Mouse (Mus musculus) forebrain, embryonic 14.5 days (tissue): Measurements from ENCODE around the gene Adcyap1r1. TPM values are rescaled to one million over a fixed set of nuclear protein-coding genes. Genes with fewer than 3 reads are reported as not detected.

Experiments used
- ATAC-seq: fragments of 200-750 bp; cut with Nextera tagmentation; 2 replicates; pipeline ENCODE4 v1.8.0; 2017; ENCODE audit warnings: mild to moderate bottlenecking, moderate library complexity
- DNase-seq: peaks from one replicate; pipeline ENCODE4 v3.0.0-alpha.2; 2015; ENCODE audit warnings: low spot score
- H3K27ac ChIP-seq: fragments of 300-500 bp; sonication (generic); 2 replicates; pipeline ENCODE4 v1.5.1; 2014; ENCODE audit warnings: low read depth, mild to moderate bottlenecking, control low read depth, low read length, moderate library complexity
- H3K27me3 ChIP-seq: fragments of 300-500 bp; sonication (generic); replicated peaks from 2 replicates; pipeline ENCODE4 v1.6.1; 2014; ENCODE audit warnings: low read length, control low read depth, mixed read lengths; ENCODE audit not compliant: control insufficient read depth, insufficient read depth
- H3K36me3 ChIP-seq: fragments of 300-500 bp; sonication (generic); 2 replicates; pipeline ENCODE4 v1.6.1; 2014; ENCODE audit warnings: low read length, control low read depth; ENCODE audit not compliant: control insufficient read depth, insufficient read depth
- H3K4me1 ChIP-seq: fragments of 300-500 bp; sonication (generic); 2 replicates; pipeline ENCODE4 v1.6.1; 2014; ENCODE audit warnings: antibody characterized with exemption, low read length, control low read depth; ENCODE audit not compliant: control insufficient read depth, insufficient read depth
- H3K4me2 ChIP-seq: fragments of 300-500 bp; sonication (generic); 2 replicates; pipeline ENCODE4 v1.6.1; 2014; ENCODE audit warnings: mild to moderate bottlenecking, control low read depth, low read length
- H3K4me3 ChIP-seq: fragments of 300-500 bp; sonication (generic); 2 replicates; pipeline ENCODE4 v1.5.1; 2014; ENCODE audit warnings: low read depth, low read length, control low read depth
- H3K9ac ChIP-seq: fragments of 300-500 bp; sonication (generic); 2 replicates; pipeline ENCODE4 v1.6.1; 2014; ENCODE audit warnings: mild to moderate bottlenecking, low read length, control low read depth, moderate library complexity
- H3K9me3 ChIP-seq: fragments of 300-500 bp; sonication (generic); replicated peaks from 2 replicates; pipeline ENCODE4 v1.6.1; 2016; ENCODE audit warnings: low read length, control low read depth, mixed read lengths; ENCODE audit not compliant: control insufficient read depth
- WGBS: fragments of 180-500 bp; shearing (Covaris S2); extraction: QIAGEN DNeasy Blood & Tissue Kit; methylation state at CpG from one replicate; pipeline ENCODE4 v1.1.7; 2014; 5-methylcytosine and 5-hydroxymethylcytosine counted together
- polyA plus RNA-seq: library from polyadenylated mRNA; unstranded; fragments of >200 nt; fragmentation: Nextera tagmentation; extraction: Ambion mirVana; gene quantifications from 2 replicates; pipeline ENCODE4 v1.2.1, GENCODE M21; 2014

Gene Adcyap1r1
- polyA plus RNA-seq, 1 experiment from 2014 or later: 25.8 TPM

DNA sequence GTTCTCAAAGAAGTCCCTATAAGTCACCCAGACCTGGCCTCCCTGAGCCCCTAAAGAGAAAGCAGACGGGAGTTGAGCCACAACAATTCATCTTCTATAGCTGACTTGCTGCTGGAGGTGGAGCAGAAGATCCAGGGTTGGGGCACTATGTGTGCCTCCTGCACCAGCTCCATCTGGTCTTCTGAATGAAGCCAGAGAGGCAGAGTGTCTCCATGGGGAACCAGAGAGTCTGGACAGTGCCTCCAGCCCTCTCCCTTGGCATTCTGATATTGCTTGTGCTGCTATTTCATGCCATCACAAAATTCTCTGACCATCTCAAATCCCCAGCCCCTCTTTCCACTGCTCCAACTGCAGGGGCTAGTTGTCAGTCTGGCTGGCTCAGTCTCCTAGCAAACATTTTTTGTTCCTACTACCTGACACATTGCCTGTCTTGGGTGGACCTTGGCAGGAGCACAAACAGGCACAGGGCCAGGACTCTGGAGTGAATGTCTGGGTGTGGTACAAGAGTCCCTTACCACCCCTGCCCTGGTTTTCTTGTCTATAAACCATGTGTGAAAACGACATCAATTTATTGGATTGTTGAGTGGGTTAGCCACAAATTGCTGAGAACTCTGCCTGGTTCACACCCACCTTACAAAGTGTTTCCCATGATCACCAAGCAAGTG, 32.9 kb upstream of the Adcyap1r1 start:
- 59% methylated on average over 2 of the region's 2 CpGs for WGBS
- Histone ChIP-seq H3K4me3 (no peak overlapping the region), H3K27me3 (no peaks in the 10 kb centered on the region), H3K9ac (no peak overlapping the region), H3K4me1 (peaks cover 18% of the 10 kb centered on the region), H3K4me2 (no peak overlapping the region), H3K27ac (no peak overlapping the region), H3K36me3 (no peaks in the 10 kb centered on the region), H3K9me3 (no peaks in the 10 kb centered on the region)
- DNase-seq (no peak), ATAC-seq (no peak)

DNA sequence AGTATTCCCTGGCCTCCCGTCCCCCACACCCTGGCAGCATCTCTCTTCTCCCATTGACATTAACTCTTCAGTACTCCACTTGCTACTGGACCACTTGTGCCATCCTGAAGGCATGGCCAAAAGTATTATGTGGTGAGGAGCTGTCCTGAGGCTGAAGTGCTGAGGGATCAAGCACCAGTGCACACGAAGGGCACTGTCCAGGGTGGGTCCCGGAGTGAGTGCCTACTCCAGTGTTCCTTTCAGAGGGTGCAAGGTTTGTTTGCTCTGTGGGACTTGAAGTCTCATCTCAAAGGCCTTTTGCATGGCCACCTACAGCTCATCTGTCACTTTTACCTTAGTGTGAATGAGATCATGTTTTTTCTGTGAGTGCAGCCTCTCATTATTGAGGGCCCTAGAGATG, 31.4 kb upstream of the Adcyap1r1 start:
- Histone ChIP-seq H3K27ac (peak overlapping the region; percentile 15; the same call in 1 of the 2 replicates), H3K4me2 (no peak overlapping the region), H3K9ac (no peak overlapping the region), H3K4me1 (peaks cover 18% of the 10 kb centered on the region), H3K36me3 (no peaks in the 10 kb centered on the region), H3K9me3 (no peaks in the 10 kb centered on the region), H3K4me3 (no peak overlapping the region), H3K27me3 (no peaks in the 10 kb centered on the region)
- ATAC-seq (peak; percentile 2; the same call in 1 of the 2 replicates), DNase-seq (no peak)
- 77% methylated on average over 3 of the region's 3 CpGs for WGBS

GRCm38 (mm10) chr6:55420869-55421361, 30.9 kb upstream of the Adcyap1r1 start:
- no peaks in the 10 kb centered on the region for H3K36me3 ChIP-seq
- 0% methylated on average over 1 of the region's 1 CpGs for WGBS
- no peak overlapping the region for H3K4me2 ChIP-seq
- ATAC-seq (peak; percentile 83), DNase-seq (peak; percentile 86)
- no peaks in the 10 kb centered on the region for H3K9me3 ChIP-seq
- no peak overlapping the region for H3K4me3 ChIP-seq
- peaks cover 18% of the 10 kb centered on the region for H3K4me1 ChIP-seq
- H3K27me3 ChIP-seq: no peaks in the 10 kb centered on the region
- H3K27ac ChIP-seq: peak overlapping the region; percentile 15; the same call in 1 of the 2 replicates
- no peak overlapping the region for H3K9ac ChIP-seq

DNA sequence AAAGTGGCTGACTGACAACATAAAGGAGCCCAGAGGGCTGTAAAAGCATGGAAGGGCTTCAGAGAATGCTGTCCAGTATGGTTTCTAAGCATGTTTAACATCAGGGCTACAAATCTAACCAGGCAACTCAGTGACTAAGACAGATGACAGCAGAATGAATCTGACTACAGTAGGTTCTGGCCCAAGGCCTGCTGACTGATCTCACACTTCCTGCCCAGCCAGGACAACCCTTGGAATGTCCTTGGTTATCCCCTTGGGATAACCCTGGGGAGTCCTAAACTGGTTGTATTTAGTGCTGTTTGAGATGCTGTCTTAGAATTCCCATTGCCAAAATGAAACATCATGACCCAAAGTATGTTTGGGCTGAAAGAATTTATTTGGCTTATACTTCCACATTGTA, 19.7 kb upstream of the Adcyap1r1 start:
- Histone ChIP-seq H3K36me3 (no peaks in the 10 kb centered on the region), H3K4me2 (no peak overlapping the region), H3K9me3 (no peaks in the 10 kb centered on the region), H3K27ac (no peak overlapping the region), H3K4me1 (peaks cover 27% of the 10 kb centered on the region), H3K4me3 (no peak overlapping the region), H3K27me3 (no peaks in the 10 kb centered on the region), H3K9ac (no peak overlapping the region)
- DNase-seq (no peak), ATAC-seq (no peak)

- ATAC-seq (peak; percentile 92), DNase-seq (peak; percentile 85)
- WGBS: 12% methylated on average over 3 of the region's 3 CpGs
- Histone ChIP-seq H3K4me2 (no peak overlapping the region), H3K9me3 (no peaks in the 10 kb centered on the region), H3K9ac (peak overlapping the region; percentile 18; the same call in 1 of the 2 replicates), H3K36me3 (no peaks in the 10 kb centered on the region), H3K4me3 (no peak overlapping the region), H3K4me1 (peaks cover 27% of the 10 kb centered on the region), H3K27ac (peak overlapping the region; percentile 70), H3K27me3 (no peaks in the 10 kb centered on the region)
These were observed 17.4 kb upstream of the Adcyap1r1 start for GRCm38 (mm10) chr6:55434360-55434759.

- H3K4me1 ChIP-seq: peaks cover 27% of the 10 kb centered on the region
- DNase-seq (peak; percentile 82), ATAC-seq (peak; percentile 83)
- H3K27ac ChIP-seq: peak overlapping the region; percentile 70
- 38% methylated on average over 8 of the region's 8 CpGs for WGBS
- no peak overlapping the region for H3K9ac ChIP-seq
- no peaks in the 10 kb centered on the region for H3K9me3 ChIP-seq
- H3K36me3 ChIP-seq: no peaks in the 10 kb centered on the region
- no peak overlapping the region for H3K4me3 ChIP-seq
- no peaks in the 10 kb centered on the region for H3K27me3 ChIP-seq
- H3K4me2 ChIP-seq: no peak overlapping the region
These were observed 16.3 kb upstream of the Adcyap1r1 start for GRCm38 (mm10) chr6:55435266-55436159.

GRCm38 (mm10) chr6:55437919-55438318, 13.9 kb upstream of the Adcyap1r1 start:
- H3K4me3 ChIP-seq: no peak overlapping the region
- H3K36me3 ChIP-seq: no peaks in the 10 kb centered on the region
- no peak overlapping the region for H3K27ac ChIP-seq
- no peak for ATAC-seq
- WGBS: 56% methylated on average over 3 of the region's 3 CpGs
- H3K9ac ChIP-seq: no peak overlapping the region
- H3K27me3 ChIP-seq: no peaks in the 10 kb centered on the region
- H3K4me1 ChIP-seq: peaks cover 27% of the 10 kb centered on the region
- no peak overlapping the region for H3K4me2 ChIP-seq
- H3K9me3 ChIP-seq: no peaks in the 10 kb centered on the region
- DNase-seq: no peak

DNA sequence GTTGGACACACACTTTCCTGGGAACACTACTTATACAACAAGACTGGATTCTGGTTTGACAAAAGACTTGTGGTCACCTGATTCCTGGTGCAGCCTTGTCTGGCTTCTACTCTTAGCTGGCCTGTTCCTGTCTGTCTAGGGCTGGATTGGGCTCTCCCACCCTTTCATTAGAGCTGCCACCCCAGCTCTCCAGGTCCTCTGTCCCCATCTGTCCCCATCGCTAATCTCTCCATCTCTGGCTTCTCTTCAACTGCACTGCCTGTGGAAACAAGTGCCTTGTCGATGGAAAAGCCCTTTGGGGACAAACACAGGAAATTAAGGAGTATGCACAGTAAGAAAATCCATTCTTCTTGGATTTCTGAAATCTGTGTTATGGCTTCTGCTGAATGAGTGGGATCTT, 12.9 kb upstream of the Adcyap1r1 start:
- no peaks in the 10 kb centered on the region for H3K27me3 ChIP-seq
- ATAC-seq (no peak), DNase-seq (no peak)
- H3K4me1 ChIP-seq: peaks cover 32% of the 10 kb centered on the region
- H3K9me3 ChIP-seq: no peaks in the 10 kb centered on the region
- no peak overlapping the region for H3K9ac ChIP-seq
- H3K27ac ChIP-seq: no peak overlapping the region
- H3K4me3 ChIP-seq: no peak overlapping the region
- no peak overlapping the region for H3K4me2 ChIP-seq
- WGBS: 78% methylated on average over 2 of the region's 2 CpGs
- no peaks in the 10 kb centered on the region for H3K36me3 ChIP-seq
